Comparison of ENCODE assay signal across 9 mouse cellular contexts in the genomic region with DNA sequence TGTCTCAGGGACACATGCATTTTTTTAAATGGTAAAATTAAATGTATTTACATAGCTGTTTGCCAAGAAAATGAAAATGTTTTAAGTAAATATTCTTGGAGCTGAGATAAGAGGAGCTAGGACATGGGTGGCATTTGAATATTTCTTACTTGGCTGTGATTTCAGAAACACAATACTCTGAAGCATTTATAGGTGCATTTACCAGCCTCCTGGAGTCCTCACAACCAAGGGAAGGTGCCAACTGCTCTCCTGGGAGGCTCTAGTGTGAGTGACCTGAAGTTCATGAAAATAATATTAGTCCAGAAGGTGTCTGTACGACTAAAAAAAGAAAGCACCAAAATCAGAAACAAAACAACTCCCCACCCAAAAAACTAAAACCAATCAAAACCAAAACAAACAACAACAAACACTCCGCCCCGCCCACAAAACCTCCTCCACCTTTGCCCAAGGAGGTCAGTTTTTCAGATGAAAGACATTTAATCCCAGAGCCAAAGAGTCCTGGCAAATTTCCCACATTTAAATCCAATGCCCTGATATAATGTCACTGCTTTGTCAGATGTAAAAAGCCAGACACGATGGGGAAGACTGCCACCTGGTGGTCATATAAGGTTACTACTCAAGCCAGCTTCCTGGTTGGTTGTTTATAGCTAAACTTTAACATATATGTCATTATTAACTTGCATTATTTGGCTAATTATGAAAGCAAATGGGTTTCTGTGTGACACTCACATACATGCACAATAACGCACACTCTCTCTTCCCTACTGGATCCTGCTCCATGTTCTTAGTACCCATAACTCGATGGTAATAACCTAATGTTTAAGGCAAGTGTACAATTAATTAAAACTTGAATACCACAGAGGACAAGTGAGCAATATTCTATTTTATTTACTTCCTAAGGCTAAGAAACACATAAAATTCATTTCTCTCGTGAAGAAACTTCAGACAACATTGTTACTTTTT.
DNase-seq lines count a peak whose midpoint lies in the region; ATAC-seq and TF ChIP-seq lines count a peak whose summit lies in the region.
"Had no signal": no experiment of that assay in that cellular context is flagged by ENCODE, and none has a peak within 500 bp of the region (broad histone marks: within the 10 kb centered on the region; RNA-seq: fewer than 3 reads in every experiment).

No protein-coding gene starts in this region.

- peak; percentile 83 for TF ChIP-seq CTCF in heart, postnatal 0 days (IDR thresholded peaks at IDR 0.05; ENCODE audit: low read depth)
- peak; percentile 43; the same call in 1 of the 2 replicates for TF ChIP-seq CTCF in lung, adult 2 months (IDR thresholded peaks at IDR 0.05; ENCODE audit: insufficient read depth, low read length)

- no peaks in the 10 kb centered on the region for H3K4me1 ChIP-seq in heart, postnatal 0 days (ENCODE audit: control insufficient read depth, insufficient read depth)
- H3K4me1 ChIP-seq in lung, adult 2 months (ENCODE audit: control insufficient read depth, insufficient read depth, low read length), result no peaks in the 10 kb centered on the region

- no peak overlapping the region for H3K4me3 ChIP-seq in heart, postnatal 0 days (ENCODE audit: low read depth, low read length)
- no peak overlapping the region for H3K4me3 ChIP-seq in lung, adult 2 months (replicated peaks; ENCODE audit: extremely low read depth, low read depth, low read length)
- H3K4me3 ChIP-seq: limb, embryonic 15.5 days had no signal

- H3K27ac ChIP-seq in heart, postnatal 0 days (ENCODE audit: low read depth), result no peak overlapping the region
- H3K27ac ChIP-seq: limb, embryonic 15.5 days had no signal

- TF ChIP-seq POLR2A in lung, adult 2 months (IDR thresholded peaks at IDR 0.05; ENCODE audit: borderline replicate concordance, extremely low read depth, low read depth, low read length), result no peak

- peak overlapping the region; percentile 26; the same call in 1 of the 2 replicates for H3K4me2 ChIP-seq in heart, postnatal 0 days (ENCODE audit: low read depth, low read length)
- H3K4me2 ChIP-seq: limb, embryonic 15.5 days had no signal

- H3K27me3 ChIP-seq in heart, postnatal 0 days (ENCODE audit: control insufficient read depth, insufficient read depth, low read length), result no peaks in the 10 kb centered on the region
- H3K27me3 ChIP-seq: limb, embryonic 15.5 days had no signal

- intact Hi-C loops in gastrocnemius, postnatal 36 days (cut with DNase I), result loop anchor here (5.0 kb wide), 1 partner anchor 357 kb away; no protein-coding TSS in a partner anchor

- no peak for ATAC-seq in heart, postnatal 0 days (ENCODE audit: insufficient read depth, low read depth)

- no peak for TF ChIP-seq EP300 in heart, postnatal 0 days (IDR thresholded peaks at IDR 0.05; ENCODE audit: low read depth)

- H3K9me3 ChIP-seq in heart, postnatal 0 days (replicated peaks; ENCODE audit: control insufficient read depth, low read length), result no peaks in the 10 kb centered on the region
- H3K9me3 ChIP-seq: limb, embryonic 15.5 days had no signal

- no peaks in the 10 kb centered on the region for H3K36me3 ChIP-seq in heart, postnatal 0 days (replicated peaks; ENCODE audit: control insufficient read depth, insufficient read depth, low read length)
- H3K36me3 ChIP-seq: limb, embryonic 15.5 days had no signal

- DNase-seq in CD8-positive naive resting alpha-beta T cell, adult 2 months (ENCODE audit: low read depth in 2 of 2, low spot score in 2 of 2), result peak; percentile 40 to 56
- peak; percentile 40 for DNase-seq in T-cell, adult 2 months (ENCODE audit: low spot score)
- peak; percentile 37 to 54 for DNase-seq in cerebellum, postnatal 4 days (ENCODE audit: low spot score in 2 of 2)
- peak; percentile 63 for DNase-seq in heart, postnatal 0 days (ENCODE audit: low spot score)
- DNase-seq in kidney, postnatal 36 days, result peak; percentile 35 to 64
- peak; percentile 5 for DNase-seq in lung, adult 2 months
- peak; percentile 77 for DNase-seq in retina, postnatal 1 day
- DNase-seq in gastrocnemius, postnatal 36 days, result no peak

- WGBS in heart, postnatal 0 days, result 24% methylated on average over 7 of the region's 7 CpGs
- WGBS in lung, adult 2 months, result 25% methylated on average over 7 of the region's 7 CpGs

- H3K9ac ChIP-seq in heart, postnatal 0 days (replicated peaks; ENCODE audit: low read depth, low read length), result no peak overlapping the region
- H3K9ac ChIP-seq: limb, embryonic 15.5 days had no signal

Comparison
In these comparisons a context has a peak if more than half of its experiments do, and no peak if none do; other contexts are left out.
1. DNase-seq: peak in CD8-positive naive resting alpha-beta T cell, adult 2 months (2 of 2), T-cell, adult 2 months (single experiment), cerebellum, postnatal 4 days (2 of 2), heart, postnatal 0 days (single experiment), kidney, postnatal 36 days (2 of 2), lung, adult 2 months (single experiment) and retina, postnatal 1 day (single experiment); none in gastrocnemius, postnatal 36 days (0 of 2).